Mouse (Mus musculus): ENCODE results near the gene Snap25. TPM values are rescaled to one million over a fixed set of nuclear protein-coding genes. Genes with fewer than 3 reads are reported as not detected.

Snap25 gene
- polyA plus RNA-seq, 1 experiment from 2014 or later, result not detected

DNA sequence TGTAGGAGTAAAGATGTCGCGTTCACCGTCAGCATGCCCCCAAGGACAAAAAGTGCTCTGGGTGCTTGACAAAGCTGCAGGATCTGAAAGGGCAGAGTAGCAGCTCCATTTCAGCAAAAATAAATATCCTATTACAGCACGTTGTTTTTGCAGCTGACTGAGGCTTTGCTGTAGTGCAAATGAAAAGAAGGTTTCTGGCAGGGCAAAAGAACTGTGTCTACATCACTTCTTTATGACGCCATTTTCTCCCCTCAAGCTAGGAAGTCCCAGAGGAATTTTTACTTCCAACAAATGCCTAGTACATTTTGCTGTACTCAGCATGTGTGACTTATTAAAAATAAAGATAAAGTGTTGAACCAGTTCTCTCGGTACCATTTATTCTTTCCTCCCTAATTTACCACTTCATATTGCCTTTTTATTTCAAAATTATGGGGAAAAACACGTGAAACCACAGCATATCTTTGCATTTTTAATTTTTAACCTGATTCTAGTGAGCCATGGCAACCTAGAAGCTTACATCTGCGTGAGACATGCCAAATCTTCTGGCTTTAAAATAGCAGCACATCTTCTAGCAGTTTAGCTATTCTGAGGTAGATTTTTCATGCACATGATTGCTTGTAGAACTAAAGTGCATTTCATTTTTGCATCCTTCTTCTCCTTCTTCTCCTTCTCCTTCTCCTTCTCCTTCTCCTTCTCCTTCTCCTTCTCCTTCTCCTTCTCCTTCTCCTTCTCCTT is 94.9 kb downstream of the Snap25 start:
- DNase-seq (ENCODE audit: low spot score), result no peak

- no peak for DNase-seq (ENCODE audit: low spot score)
Measured at GRCm38 (mm10) chr2:136811331-136811730, 98.1 kb downstream of the Snap25 start.

DNA sequence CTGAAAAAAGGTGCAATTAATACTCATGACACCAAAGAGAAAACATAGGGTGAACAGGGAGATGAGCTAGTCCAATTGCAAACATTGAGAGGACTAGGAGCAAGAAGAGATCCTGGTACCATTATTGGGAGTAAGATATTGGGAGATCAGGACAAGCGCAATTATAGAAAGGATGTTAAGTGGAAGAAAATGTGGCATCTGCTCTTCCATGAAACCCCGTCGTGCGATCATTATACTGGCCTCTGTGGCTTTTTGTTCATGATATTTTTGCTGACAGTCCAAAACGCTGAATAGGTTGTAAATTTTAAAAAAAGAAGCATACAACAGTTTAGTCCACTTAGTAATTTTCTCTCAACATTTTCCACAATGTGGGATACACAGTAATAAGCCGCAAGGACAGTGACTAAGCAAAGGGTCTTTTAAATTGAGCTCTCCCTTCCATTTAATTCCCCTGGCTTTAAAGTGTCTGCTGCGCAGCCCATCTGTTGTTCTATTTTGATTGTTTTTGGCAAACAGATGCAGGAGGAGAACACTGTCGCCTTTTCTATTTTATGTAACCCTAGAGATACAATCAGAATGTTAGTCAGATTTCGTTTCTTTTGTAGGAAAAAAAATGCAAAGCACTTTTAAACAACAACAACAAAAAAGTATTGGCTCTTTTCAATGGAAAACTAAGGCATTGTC is 103.6 kb downstream of the Snap25 start:
- no peak for DNase-seq (ENCODE audit: low spot score)

DNA sequence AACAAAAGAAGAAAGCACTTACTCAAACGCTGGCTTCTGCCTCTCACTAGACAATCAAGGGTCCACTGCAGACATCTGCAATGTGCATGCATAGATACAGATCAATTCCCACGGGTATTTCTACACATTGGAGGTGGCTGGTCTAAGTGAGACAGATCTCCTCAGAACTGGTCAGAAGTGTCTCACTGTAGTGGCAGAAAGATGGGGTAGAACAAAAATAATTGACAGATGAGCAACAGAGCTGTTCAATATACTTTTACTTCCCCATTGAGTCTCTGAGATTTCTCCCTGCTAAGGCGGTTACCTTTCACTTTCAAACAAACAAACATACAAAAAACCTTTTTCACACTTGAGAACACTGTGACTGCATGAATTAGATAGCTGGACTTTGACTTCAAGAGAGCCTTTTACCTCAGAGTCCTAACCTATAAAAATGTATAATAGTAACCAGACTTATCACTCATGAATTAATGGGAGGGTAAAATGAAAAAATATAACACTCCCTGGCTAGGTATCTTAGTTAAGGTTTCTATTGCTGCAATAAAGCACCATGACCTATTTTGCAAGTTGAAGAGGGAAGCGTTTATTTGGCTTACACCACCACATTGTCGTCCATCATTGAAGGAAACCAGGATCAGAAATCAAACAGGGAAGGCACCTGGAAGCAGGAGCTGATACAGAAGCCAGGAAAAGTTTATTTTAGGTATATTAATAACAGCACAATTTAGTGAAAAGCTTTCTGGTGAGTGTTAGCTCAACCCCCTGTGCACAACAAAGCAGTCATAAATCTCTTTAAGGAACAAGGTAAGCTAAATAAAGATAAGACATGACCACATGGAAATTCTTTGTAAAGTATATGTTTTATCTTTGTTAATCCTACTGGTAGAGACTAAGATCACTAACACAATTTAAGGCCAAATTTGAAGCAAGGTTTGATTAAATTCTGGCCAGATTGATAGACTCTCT is 110.8 kb downstream of the Snap25 start:
- no peak for DNase-seq (ENCODE audit: low spot score)

DNA sequence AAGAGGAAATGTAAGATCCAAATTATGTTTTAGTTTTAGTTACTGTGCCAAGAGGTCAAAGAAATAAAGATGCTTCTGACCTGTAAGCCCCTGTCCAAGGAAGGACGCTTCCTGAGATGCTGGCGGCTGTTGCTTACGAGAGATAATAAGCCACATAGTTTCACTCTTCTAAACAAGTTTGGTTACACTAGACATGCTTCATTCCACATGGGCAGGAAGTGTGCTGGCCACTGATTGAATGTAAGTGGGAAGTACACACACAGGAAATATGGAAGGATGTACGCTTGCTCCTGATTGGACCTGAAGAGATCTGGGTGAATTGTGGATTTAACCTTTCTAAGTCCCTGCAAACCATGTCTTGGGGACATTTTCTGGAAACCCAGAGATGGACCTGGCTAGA is 114.4 kb downstream of the Snap25 start:
- no peak for DNase-seq (ENCODE audit: low spot score)

Other genes starting within 250 kb of the Snap25 start
- gene Ankef1, start 211.5 kb upstream of the Snap25 start, polyA plus RNA-seq (2015; fragmentation: Nextera tagmentation; extraction: Ambion mirVana), result 0.05 and 0.09 TPM in 2 replicates
- 31.0 and 37.4 TPM in 2 replicates for gene AL731706.2, start 172.2 kb downstream of the Snap25 start, polyA plus RNA-seq (2015; fragmentation: Nextera tagmentation; extraction: Ambion mirVana)
- 5.5 and 6.2 TPM in 2 replicates for gene Slx4ip, start 177.8 kb downstream of the Snap25 start, polyA plus RNA-seq (2015; fragmentation: Nextera tagmentation; extraction: Ambion mirVana)
- 30.6 and 31.7 TPM in 2 replicates for gene AL731706.1, start 177.9 kb downstream of the Snap25 start, polyA plus RNA-seq (2015; fragmentation: Nextera tagmentation; extraction: Ambion mirVana)
- gene Mkks, start 177.9 kb downstream of the Snap25 start, polyA plus RNA-seq (2015; fragmentation: Nextera tagmentation; extraction: Ambion mirVana), result 13.2 and 13.3 TPM in 2 replicates

Data from thymus, postnatal 0 days (tissue).